Mouse (Mus musculus): Measurements from ENCODE around the gene Oip5. TPM values are rescaled to one million over a fixed set of nuclear protein-coding genes. Genes with fewer than 3 reads are reported as not detected.
"Not testable (repeated sequence)": the region's sequence is repeated elsewhere in the genome, so short reads cannot be mapped to it uniquely, and the experiment has no call there.

Oip5 gene
- polyA plus RNA-seq (2014; fragmentation: Nextera tagmentation; extraction: Ambion mirVana) = 30.7 and 33.2 TPM in 2 replicates

DNA sequence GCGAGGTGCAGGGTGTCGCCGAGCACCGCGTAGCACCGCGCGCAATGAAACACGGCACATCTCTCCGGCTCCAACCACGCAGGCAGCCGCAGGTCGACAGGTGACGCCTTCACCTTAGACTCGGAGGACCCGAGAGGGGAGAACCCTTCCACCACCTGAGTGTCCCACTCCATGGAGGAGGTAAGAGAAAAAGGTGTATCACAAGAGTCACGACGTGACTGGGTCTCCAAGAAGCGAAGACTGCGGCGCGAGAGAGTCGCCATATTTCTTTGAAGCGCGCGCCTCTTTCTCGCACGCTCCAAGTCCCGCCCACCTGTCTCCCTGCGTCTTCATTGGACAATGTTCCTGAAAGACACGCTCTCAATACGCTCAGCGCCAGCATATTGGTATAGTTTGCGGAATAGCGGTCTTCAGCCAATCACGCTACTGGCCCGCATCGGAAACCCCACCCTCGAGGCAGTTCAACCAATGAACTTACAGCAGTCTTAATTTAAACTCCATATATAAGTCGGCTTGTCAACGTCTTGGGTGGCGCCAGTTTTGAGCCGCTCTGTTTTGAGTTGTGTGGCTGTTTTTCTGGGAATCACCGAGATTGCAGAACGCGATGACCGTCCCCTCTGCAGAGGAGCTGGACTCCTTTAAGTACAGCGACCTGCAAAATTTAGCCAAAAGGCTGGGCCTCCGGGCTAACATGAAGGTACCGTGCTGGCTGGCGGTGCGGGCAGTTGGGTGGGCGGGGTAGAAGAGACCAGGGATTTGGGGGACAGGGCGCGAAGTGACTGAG is at the start of gene Oip5, which contains the start of gene Nusap1:
Oip5 (minus strand) TSS at position 271 of the 784 bp plus-strand sequence.
Nusap1 (plus strand) TSS at position 100 of the 784 bp plus-strand sequence.
- Histone ChIP-seq H3K36me3 (ENCODE audit: control insufficient read depth, insufficient read depth, low read length) (no peaks in the 10 kb centered on the region), H3K9me3 (ENCODE audit: control insufficient read depth, low read length) (no peaks in the 10 kb centered on the region), H3K27me3 (ENCODE audit: control insufficient read depth, insufficient read depth, low read length) (no peaks in the 10 kb centered on the region), H3K4me2 (replicated peaks; ENCODE audit: low read depth, low read length) (peak within 1 kb of the TSS; percentile 74), H3K9ac (ENCODE audit: low read depth, low read length) (peak within 1 kb of the TSS; percentile 60), H3K27ac (ENCODE audit: low read depth, low read length) (no peak within 1 kb of the TSS), H3K4me1 (replicated peaks; ENCODE audit: control insufficient read depth, insufficient read depth, low read length) (peaks cover 8% of the 10 kb centered on the region; the same call in 1 of the 2 replicates), H3K4me3 (ENCODE audit: low read depth, low read length) (peak within 1 kb of the TSS; percentile 80)
- DNase-seq (ENCODE audit: low spot score) (peak; percentile 95), ATAC-seq (ENCODE audit: low FRiP score) (peak; percentile 99)
- under 1% methylated on average over 55 of the region's 55 CpGs for WGBS

DNA sequence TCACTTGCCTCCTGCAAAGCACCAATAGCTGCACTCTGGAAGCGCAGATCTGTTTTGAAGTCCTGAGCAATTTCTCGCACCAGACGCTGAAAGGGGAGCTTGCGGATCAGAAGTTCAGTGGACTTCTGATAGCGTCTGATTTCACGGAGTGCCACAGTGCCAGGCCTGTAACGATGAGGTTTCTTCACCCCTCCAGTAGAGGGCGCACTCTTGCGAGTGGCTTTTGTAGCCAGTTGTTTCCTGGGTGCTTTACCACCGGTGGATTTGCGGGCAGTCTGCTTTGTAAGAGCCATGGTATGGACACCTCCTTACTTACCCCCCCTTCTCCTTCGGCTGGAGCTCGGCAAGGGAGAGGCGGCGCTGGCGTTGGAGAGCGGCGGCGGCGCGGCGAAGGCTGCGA is 47.5 kb upstream of the Oip5 start:
- H3K27ac ChIP-seq (ENCODE audit: low read depth, low read length); H3K36me3 ChIP-seq (ENCODE audit: control insufficient read depth, insufficient read depth, low read length); H3K27me3 ChIP-seq (ENCODE audit: control insufficient read depth, insufficient read depth, low read length); H3K9ac ChIP-seq (ENCODE audit: low read depth, low read length); H3K9me3 ChIP-seq (ENCODE audit: control insufficient read depth, low read length); DNase-seq (ENCODE audit: low spot score); H3K4me2 ChIP-seq (replicated peaks; ENCODE audit: low read depth, low read length); H3K4me3 ChIP-seq (ENCODE audit: low read depth, low read length); H3K4me1 ChIP-seq (replicated peaks; ENCODE audit: control insufficient read depth, insufficient read depth, low read length); ATAC-seq (ENCODE audit: low FRiP score): not testable (repeated sequence)
- 80% methylated on average over 15 of the region's 23 CpGs for WGBS

- Histone ChIP-seq H3K27ac (ENCODE audit: low read depth, low read length) (no peak within 1 kb of the TSS), H3K27me3 (ENCODE audit: control insufficient read depth, insufficient read depth, low read length) (no peaks in the 10 kb centered on the region), H3K9ac (ENCODE audit: low read depth, low read length) (peak within 1 kb of the TSS; percentile 78), H3K9me3 (ENCODE audit: control insufficient read depth, low read length) (no peaks in the 10 kb centered on the region), H3K36me3 (ENCODE audit: control insufficient read depth, insufficient read depth, low read length) (no peaks in the 10 kb centered on the region), H3K4me2 (replicated peaks; ENCODE audit: low read depth, low read length) (peak within 1 kb of the TSS; percentile 67), H3K4me1 (replicated peaks; ENCODE audit: control insufficient read depth, insufficient read depth, low read length) (no peaks in the 10 kb centered on the region), H3K4me3 (ENCODE audit: low read depth, low read length) (peak within 1 kb of the TSS; percentile 71)
- whole genome bisulfite sequencing = 1% methylated on average over 44 of the region's 44 CpGs
- ATAC-seq (ENCODE audit: low FRiP score) = peak; percentile 75; the same call in 1 of the 2 replicates
- peak; percentile 81 for DNase-seq (ENCODE audit: low spot score)
Observed at GRCm38 (mm10) chr2:119662220-119663182, 44.2 kb upstream of the Oip5 start, which contains the start of gene Ndufaf1. Gene Ndufaf1 (minus strand): TSS chr2:119662827.

DNA sequence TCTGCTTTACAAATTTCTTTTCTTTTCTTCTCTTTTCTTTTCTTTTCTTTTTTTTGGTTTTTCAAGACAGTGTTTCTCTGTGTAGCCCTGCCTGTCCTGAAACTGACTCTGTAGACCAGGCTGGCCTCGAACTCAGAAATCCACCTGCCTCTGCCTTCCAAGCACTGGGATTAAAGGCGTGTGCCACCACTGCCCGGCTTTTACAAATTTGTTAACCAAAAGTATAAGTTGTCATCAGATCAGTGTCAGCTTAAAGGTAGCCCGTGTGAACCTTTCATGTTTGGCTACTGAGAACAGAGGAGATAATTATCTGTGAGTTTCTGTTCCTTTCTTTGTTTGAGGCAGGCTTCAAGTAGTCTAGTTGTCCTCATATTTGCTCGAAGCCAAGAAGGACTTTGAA is 26.0 kb upstream of the Oip5 start:
- no peak overlapping the region for H3K27ac ChIP-seq (ENCODE audit: low read depth, low read length)
- WGBS = 95% methylated on average over 5 of the region's 5 CpGs
- DNase-seq (ENCODE audit: low spot score) (no peak), ATAC-seq (ENCODE audit: low FRiP score) (no peak)
- H3K9ac ChIP-seq (ENCODE audit: low read depth, low read length) = no peak overlapping the region
- H3K36me3 ChIP-seq (ENCODE audit: control insufficient read depth, insufficient read depth, low read length) = peaks cover 8% of the 10 kb centered on the region; the same call in 1 of the 2 replicates
- no peaks in the 10 kb centered on the region for H3K4me1 ChIP-seq (replicated peaks; ENCODE audit: control insufficient read depth, insufficient read depth, low read length)
- no peak overlapping the region for H3K4me2 ChIP-seq (replicated peaks; ENCODE audit: low read depth, low read length)
- H3K27me3 ChIP-seq (ENCODE audit: control insufficient read depth, insufficient read depth, low read length) = no peaks in the 10 kb centered on the region
- H3K9me3 ChIP-seq (ENCODE audit: control insufficient read depth, low read length) = no peaks in the 10 kb centered on the region
- H3K4me3 ChIP-seq (ENCODE audit: low read depth, low read length) = no peak overlapping the region

- no peaks in the 10 kb centered on the region for H3K9me3 ChIP-seq (ENCODE audit: control insufficient read depth, low read length)
- ATAC-seq (ENCODE audit: low FRiP score) (no peak), DNase-seq (ENCODE audit: low spot score) (no peak)
- H3K9ac ChIP-seq (ENCODE audit: low read depth, low read length) = no peak overlapping the region
- H3K27ac ChIP-seq (ENCODE audit: low read depth, low read length) = no peak overlapping the region
- H3K36me3 ChIP-seq (ENCODE audit: control insufficient read depth, insufficient read depth, low read length) = peaks cover 8% of the 10 kb centered on the region; the same call in 1 of the 2 replicates
- H3K4me3 ChIP-seq (ENCODE audit: low read depth, low read length) = no peak overlapping the region
- no peak overlapping the region for H3K4me2 ChIP-seq (replicated peaks; ENCODE audit: low read depth, low read length)
- H3K4me1 ChIP-seq (replicated peaks; ENCODE audit: control insufficient read depth, insufficient read depth, low read length) = no peaks in the 10 kb centered on the region
- no peaks in the 10 kb centered on the region for H3K27me3 ChIP-seq (ENCODE audit: control insufficient read depth, insufficient read depth, low read length)
- 95% methylated on average over 5 of the region's 5 CpGs for whole genome bisulfite sequencing
Observed at GRCm38 (mm10) chr2:119641214-119641912, 23.1 kb upstream of the Oip5 start.

GRCm38 (mm10) chr2:119636781-119637180 is 18.5 kb upstream of the Oip5 start:
- no peak overlapping the region for H3K9ac ChIP-seq (ENCODE audit: low read depth, low read length)
- 86% methylated on average over 1 of the region's 1 CpGs for WGBS
- ATAC-seq (ENCODE audit: low FRiP score) (no peak), DNase-seq (ENCODE audit: low spot score) (no peak)
- H3K27me3 ChIP-seq (ENCODE audit: control insufficient read depth, insufficient read depth, low read length) = no peaks in the 10 kb centered on the region
- no peak overlapping the region for H3K4me2 ChIP-seq (replicated peaks; ENCODE audit: low read depth, low read length)
- no peaks in the 10 kb centered on the region for H3K9me3 ChIP-seq (ENCODE audit: control insufficient read depth, low read length)
- H3K27ac ChIP-seq (ENCODE audit: low read depth, low read length) = no peak overlapping the region
- peaks cover 8% of the 10 kb centered on the region; the same call in 1 of the 2 replicates for H3K36me3 ChIP-seq (ENCODE audit: control insufficient read depth, insufficient read depth, low read length)
- no peaks in the 10 kb centered on the region for H3K4me1 ChIP-seq (replicated peaks; ENCODE audit: control insufficient read depth, insufficient read depth, low read length)
- no peak overlapping the region for H3K4me3 ChIP-seq (ENCODE audit: low read depth, low read length)

- no peak for DNase-seq (ENCODE audit: low spot score)
- Histone ChIP-seq H3K4me1 (replicated peaks; ENCODE audit: control insufficient read depth, insufficient read depth, low read length) (peaks cover 8% of the 10 kb centered on the region; the same call in 1 of the 2 replicates), H3K27ac (ENCODE audit: low read depth, low read length) (no peak overlapping the region), H3K4me2 (replicated peaks; ENCODE audit: low read depth, low read length) (no peak overlapping the region), H3K4me3 (ENCODE audit: low read depth, low read length) (no peak overlapping the region), H3K27me3 (ENCODE audit: control insufficient read depth, insufficient read depth, low read length) (no peaks in the 10 kb centered on the region), H3K36me3 (ENCODE audit: control insufficient read depth, insufficient read depth, low read length) (no peaks in the 10 kb centered on the region), H3K9ac (ENCODE audit: low read depth, low read length) (no peak overlapping the region), H3K9me3 (ENCODE audit: control insufficient read depth, low read length) (no peaks in the 10 kb centered on the region)
- ATAC-seq (ENCODE audit: low FRiP score) = no peak
- 99% methylated on average over 2 of the region's 2 CpGs for WGBS
Observed at GRCm38 (mm10) chr2:119621302-119621701, 3.0 kb upstream of the Oip5 start.

GRCm38 (mm10) chr2:119619002-119619401 is 733 bp upstream of the Oip5 start:
- H3K27me3 ChIP-seq (ENCODE audit: control insufficient read depth, insufficient read depth, low read length); H3K27ac ChIP-seq (ENCODE audit: low read depth, low read length); H3K36me3 ChIP-seq (ENCODE audit: control insufficient read depth, insufficient read depth, low read length); H3K4me1 ChIP-seq (replicated peaks; ENCODE audit: control insufficient read depth, insufficient read depth, low read length); ATAC-seq (ENCODE audit: low FRiP score); DNase-seq (ENCODE audit: low spot score); H3K9me3 ChIP-seq (ENCODE audit: control insufficient read depth, low read length): not testable (repeated sequence)
- Histone ChIP-seq H3K4me3 (ENCODE audit: low read depth, low read length) (peak overlapping the region; percentile 80), H3K4me2 (replicated peaks; ENCODE audit: low read depth, low read length) (peak overlapping the region; percentile 50), H3K9ac (ENCODE audit: low read depth, low read length) (peak overlapping the region; percentile 34)
- 20% methylated on average over 6 of the region's 6 CpGs for WGBS

Measured in hindbrain, embryonic 11.5 days (tissue).